Mouse (Mus musculus): ENCODE measurements around the gene Ap5s1. TPM values are rescaled to one million over a fixed set of nuclear protein-coding genes. Genes with fewer than 3 reads are reported as not detected.

Ap5s1 gene
- polyA plus RNA-seq, 1 experiment from 2014 or later, result 37.3 TPM

DNA sequence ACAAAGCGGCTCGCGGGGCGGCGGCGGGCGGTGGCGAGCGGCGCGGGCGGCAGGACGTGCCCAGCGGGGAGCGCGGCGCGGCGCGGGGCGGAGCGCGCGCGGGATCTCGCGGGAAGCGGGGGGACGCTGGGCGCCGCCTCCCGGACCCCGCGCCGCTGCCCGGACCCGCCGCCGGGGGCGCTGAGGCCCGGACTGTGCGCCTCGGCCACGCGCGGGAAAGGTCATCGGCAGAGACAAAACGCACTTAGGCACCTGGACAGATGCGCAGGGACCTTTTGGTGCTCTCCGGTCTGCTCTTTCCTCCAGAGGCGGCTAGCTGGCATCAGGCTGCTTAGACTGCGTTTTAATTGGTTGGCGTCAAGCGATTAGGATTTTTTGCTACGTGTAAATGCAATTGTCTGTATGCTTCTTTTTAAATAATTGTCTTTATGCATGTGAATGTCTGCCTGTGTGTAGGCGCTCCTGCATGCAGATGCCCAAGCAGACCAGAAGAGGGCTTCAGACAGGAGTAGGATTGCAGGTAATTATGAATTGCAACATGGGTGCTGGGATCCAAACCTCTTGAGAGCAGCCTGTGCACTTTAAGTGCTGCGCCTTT, 26.8 kb upstream of the Ap5s1 start, which contains the start of gene Cenpb:
Gene Cenpb (minus strand): TSS at position 78 of the 598 bp plus-strand sequence.
- Histone ChIP-seq H3K27ac (ENCODE audit: low read depth, low read length) (peak within 1 kb of the TSS; percentile 98), H3K4me3 (ENCODE audit: low read depth, low read length) (peak within 1 kb of the TSS; percentile 65), H3K9me3 (ENCODE audit: control insufficient read depth) (no peaks in the 10 kb centered on the region), H3K4me1 (replicated peaks; ENCODE audit: control insufficient read depth, insufficient read depth, low read length) (peaks cover 16% of the 10 kb centered on the region), H3K4me2 (replicated peaks; ENCODE audit: low read depth) (peak within 1 kb of the TSS; percentile 96), H3K9ac (ENCODE audit: low read depth, low read length) (peak within 1 kb of the TSS; percentile 96), H3K36me3 (ENCODE audit: control insufficient read depth, insufficient read depth) (no peaks in the 10 kb centered on the region), H3K27me3 (replicated peaks; ENCODE audit: control insufficient read depth, insufficient read depth, low read length) (no peaks in the 10 kb centered on the region)
- 3% methylated on average over 45 of the region's 57 CpGs for WGBS
- TF ChIP-seq CTCF (IDR thresholded peaks at IDR 0.05; ENCODE audit: low read depth), result peak; percentile 65
- ATAC-seq, result peak; percentile 81

DNA sequence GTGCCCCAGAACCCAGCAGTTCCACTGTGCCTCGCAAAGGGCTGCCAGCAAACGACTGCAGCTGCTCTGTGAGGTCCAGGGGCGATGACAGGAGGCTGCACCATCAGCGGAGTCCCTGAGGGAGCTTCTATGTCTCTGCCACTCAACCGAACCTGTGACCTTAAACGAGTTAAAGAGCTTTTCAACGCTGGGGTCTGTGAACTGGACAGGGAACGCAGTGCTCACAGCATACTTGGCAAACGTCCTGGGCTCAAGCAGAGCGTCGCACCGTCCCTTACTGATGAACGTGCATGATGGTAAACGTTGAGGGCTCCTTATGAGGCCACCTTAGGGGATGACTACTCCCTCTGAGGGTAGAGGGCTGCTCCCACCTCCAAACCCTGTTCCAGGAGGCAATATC, 20.5 kb upstream of the Ap5s1 start:
- Histone ChIP-seq H3K4me3 (ENCODE audit: low read depth, low read length) (peak overlapping the region; percentile 53), H3K4me2 (replicated peaks; ENCODE audit: low read depth) (peak overlapping the region; percentile 78), H3K27me3 (replicated peaks; ENCODE audit: control insufficient read depth, insufficient read depth, low read length) (no peaks in the 10 kb centered on the region), H3K9ac (ENCODE audit: low read depth, low read length) (peak overlapping the region; percentile 55), H3K9me3 (ENCODE audit: control insufficient read depth) (no peaks in the 10 kb centered on the region), H3K27ac (ENCODE audit: low read depth, low read length) (peak overlapping the region; percentile 35; the same call in 1 of the 2 replicates), H3K4me1 (replicated peaks; ENCODE audit: control insufficient read depth, insufficient read depth, low read length) (peaks cover 3% of the 10 kb centered on the region; the same call in 1 of the 2 replicates), H3K36me3 (ENCODE audit: control insufficient read depth, insufficient read depth) (peaks cover 2% of the 10 kb centered on the region; the same call in 1 of the 2 replicates)
- ATAC-seq, result no peak; the same call in 1 of the 2 replicates
- WGBS, result 5% methylated on average over 14 of the region's 14 CpGs
- TF ChIP-seq CTCF (IDR thresholded peaks at IDR 0.05; ENCODE audit: low read depth), result no peak

DNA sequence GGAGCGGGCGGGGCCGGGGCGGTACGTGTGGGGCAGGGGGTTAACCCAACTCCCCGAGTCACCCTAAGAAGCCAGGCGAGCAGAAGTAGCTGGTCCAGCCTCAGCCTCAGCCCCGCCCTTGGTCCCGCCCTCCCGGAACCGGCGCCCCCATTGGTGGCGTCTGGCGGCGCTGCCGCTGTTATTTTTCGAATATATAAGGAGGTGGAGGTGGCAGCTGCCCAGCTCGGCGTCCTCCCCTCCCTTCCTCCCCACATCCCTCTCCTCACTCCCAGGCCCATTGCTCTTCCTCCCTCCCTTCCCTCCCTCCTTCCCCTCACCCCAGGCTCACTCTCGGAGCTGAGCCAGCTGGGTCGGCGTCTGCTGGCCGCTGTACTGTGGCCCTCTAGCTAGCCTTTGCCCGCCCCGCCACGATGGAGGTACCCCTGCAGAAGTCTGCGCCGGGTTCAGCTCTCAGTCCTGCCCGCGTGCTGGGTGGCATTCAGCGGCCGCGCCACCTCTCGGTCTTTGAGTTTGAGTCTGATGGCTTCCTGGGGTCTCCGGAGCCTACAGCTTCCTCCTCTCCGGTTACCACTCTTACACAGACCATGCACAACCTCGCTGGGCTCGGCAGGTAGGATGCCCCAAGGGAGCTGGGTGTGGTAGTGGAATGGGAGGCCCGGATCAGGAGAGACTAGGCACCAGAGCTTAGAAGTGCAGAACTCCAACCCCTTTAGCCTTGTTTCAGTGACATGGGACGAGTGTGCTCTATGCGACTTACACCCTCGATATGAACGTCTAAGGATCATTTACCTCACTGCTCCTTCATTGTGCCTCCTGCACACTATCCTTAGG, 19.9 kb upstream of the Ap5s1 start, which contains the start of the genes Cdc25b and Spef1:
Gene Cdc25b (plus strand): TSS at position 179 of the 831 bp plus-strand sequence.
Gene Spef1 (minus strand): TSS at position 512 of the 831 bp plus-strand sequence.
- peak; percentile 84 for ATAC-seq
- H3K4me1 ChIP-seq (replicated peaks; ENCODE audit: control insufficient read depth, insufficient read depth, low read length), result peaks cover 3% of the 10 kb centered on the region; the same call in 1 of the 2 replicates
- no peaks in the 10 kb centered on the region for H3K27me3 ChIP-seq (replicated peaks; ENCODE audit: control insufficient read depth, insufficient read depth, low read length)
- peaks cover 6% of the 10 kb centered on the region; the same call in 1 of the 2 replicates for H3K36me3 ChIP-seq (ENCODE audit: control insufficient read depth, insufficient read depth)
- peak; percentile 47 for TF ChIP-seq CTCF (IDR thresholded peaks at IDR 0.05; ENCODE audit: low read depth)
- WGBS, result under 1% methylated on average over 43 of the region's 43 CpGs
- peak within 1 kb of the TSS; percentile 53 for H3K4me3 ChIP-seq (ENCODE audit: low read depth, low read length)
- H3K9me3 ChIP-seq (ENCODE audit: control insufficient read depth), result no peaks in the 10 kb centered on the region
- peak within 1 kb of the TSS; percentile 35; the same call in 1 of the 2 replicates for H3K27ac ChIP-seq (ENCODE audit: low read depth, low read length)
- H3K9ac ChIP-seq (ENCODE audit: low read depth, low read length), result peak within 1 kb of the TSS; percentile 55
- peak within 1 kb of the TSS; percentile 78 for H3K4me2 ChIP-seq (replicated peaks; ENCODE audit: low read depth)

DNA sequence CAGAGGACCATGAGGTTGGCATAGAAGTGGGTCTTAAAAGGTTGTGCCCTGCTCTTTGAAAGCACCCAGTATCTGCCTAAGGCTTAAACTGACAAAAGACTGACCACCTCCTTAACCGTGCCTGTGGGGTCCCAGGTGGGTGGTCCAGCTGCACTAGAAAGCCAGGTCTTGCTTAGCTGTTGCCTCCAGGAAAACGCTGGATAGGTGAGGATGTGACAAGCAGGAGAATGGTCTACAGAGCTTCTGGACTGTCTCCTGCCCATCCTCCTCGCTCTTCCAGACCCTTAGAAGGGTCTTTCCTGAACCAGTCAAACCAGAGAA, 19.3 kb upstream of the Ap5s1 start:
- WGBS, result 36% methylated on average over 3 of the region's 3 CpGs
- no peak for TF ChIP-seq CTCF (IDR thresholded peaks at IDR 0.05; ENCODE audit: low read depth)
- no peak overlapping the region for H3K27ac ChIP-seq (ENCODE audit: low read depth, low read length)
- H3K9me3 ChIP-seq (ENCODE audit: control insufficient read depth), result no peaks in the 10 kb centered on the region
- H3K4me1 ChIP-seq (replicated peaks; ENCODE audit: control insufficient read depth, insufficient read depth, low read length), result peaks cover 3% of the 10 kb centered on the region; the same call in 1 of the 2 replicates
- peaks cover 9% of the 10 kb centered on the region; the same call in 1 of the 2 replicates for H3K36me3 ChIP-seq (ENCODE audit: control insufficient read depth, insufficient read depth)
- peak overlapping the region; percentile 53 for H3K4me3 ChIP-seq (ENCODE audit: low read depth, low read length)
- H3K4me2 ChIP-seq (replicated peaks; ENCODE audit: low read depth), result peak overlapping the region; percentile 78
- no peak for ATAC-seq
- H3K27me3 ChIP-seq (replicated peaks; ENCODE audit: control insufficient read depth, insufficient read depth, low read length), result no peaks in the 10 kb centered on the region
- no peak overlapping the region for H3K9ac ChIP-seq (ENCODE audit: low read depth, low read length)

DNA sequence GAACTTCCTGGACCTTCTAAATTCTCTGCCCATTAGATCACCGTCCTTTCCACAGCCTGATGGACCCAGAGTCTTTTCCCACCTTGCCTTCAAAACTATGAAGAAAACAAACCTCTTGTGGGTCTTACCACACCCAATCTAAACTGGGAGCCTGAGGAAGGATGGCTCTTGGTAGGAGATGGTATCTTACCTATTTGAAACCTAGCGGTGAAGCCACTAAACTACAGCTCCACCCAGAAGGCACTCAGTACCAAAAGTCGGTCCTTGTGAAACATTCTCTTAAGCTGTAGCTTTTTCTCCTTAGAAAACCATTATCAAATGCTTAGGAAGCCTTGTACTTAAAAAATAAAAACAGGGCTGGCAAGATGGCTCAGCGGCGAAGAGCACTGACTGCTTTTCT, 18.6 kb upstream of the Ap5s1 start:
- no peak overlapping the region for H3K27ac ChIP-seq (ENCODE audit: low read depth, low read length)
- no peak overlapping the region for H3K4me3 ChIP-seq (ENCODE audit: low read depth, low read length)
- H3K4me1 ChIP-seq (replicated peaks; ENCODE audit: control insufficient read depth, insufficient read depth, low read length), result peaks cover 3% of the 10 kb centered on the region; the same call in 1 of the 2 replicates
- H3K9me3 ChIP-seq (ENCODE audit: control insufficient read depth), result no peaks in the 10 kb centered on the region
- no peak overlapping the region for H3K9ac ChIP-seq (ENCODE audit: low read depth, low read length)
- H3K27me3 ChIP-seq (replicated peaks; ENCODE audit: control insufficient read depth, insufficient read depth, low read length), result no peaks in the 10 kb centered on the region
- no peak for ATAC-seq
- H3K4me2 ChIP-seq (replicated peaks; ENCODE audit: low read depth), result 0 out of 2 replicates have a peak overlapping the region, but pooled peaks have one; percentile 78
- H3K36me3 ChIP-seq (ENCODE audit: control insufficient read depth, insufficient read depth), result peaks cover 16% of the 10 kb centered on the region; the same call in 1 of the 2 replicates
- no peak for TF ChIP-seq CTCF (IDR thresholded peaks at IDR 0.05; ENCODE audit: low read depth)
- WGBS, result 95% methylated on average over 5 of the region's 5 CpGs

All from intestine, postnatal 0 days (tissue).